21 mouse cellular contexts compared by ENCODE assay signal in genomic region chr2:53100093-53100492, GRCm38 (mm10).
A peak's percentile ranks its signal among the peaks of the same experiment; 100 is the strongest.
DNase-seq lines count a peak whose midpoint lies in the region; ATAC-seq and TF ChIP-seq lines count a peak whose summit lies in the region.
"Had no signal": no experiment of that assay in that cellular context is flagged by ENCODE, and none has a peak within 500 bp of the region (broad histone marks: within the 10 kb centered on the region; RNA-seq: fewer than 3 reads in every experiment).

No protein-coding gene starts in this region.

- H3K4me2 ChIP-seq in forebrain, embryonic 13.5 days: no peak overlapping the region
- H3K4me2 ChIP-seq in forebrain, embryonic 11.5 days (ENCODE audit: low read depth, low read length, severe bottlenecking): no peak overlapping the region
- no peak overlapping the region for H3K4me2 ChIP-seq in kidney, embryonic 15.5 days
- no peak overlapping the region for H3K4me2 ChIP-seq in midbrain, embryonic 16.5 days (ENCODE audit: low read length)
- H3K4me2 ChIP-seq in midbrain, embryonic 11.5 days: no peak overlapping the region
- H3K4me2 ChIP-seq in forebrain, postnatal 0 days (ENCODE audit: low read depth): no peak overlapping the region
- H3K4me2 ChIP-seq: embryonic facial prominence, embryonic 13.5 days; midbrain, embryonic 13.5 days had no signal

- H3K4me3 ChIP-seq in forebrain, embryonic 13.5 days: no peak overlapping the region
- no peak overlapping the region for H3K4me3 ChIP-seq in forebrain, embryonic 11.5 days (ENCODE audit: low read depth, low read length)
- no peak overlapping the region for H3K4me3 ChIP-seq in kidney, embryonic 15.5 days (replicated peaks)
- H3K4me3 ChIP-seq in midbrain, embryonic 16.5 days (ENCODE audit: low read depth, low read length): no peak overlapping the region
- no peak overlapping the region for H3K4me3 ChIP-seq in midbrain, embryonic 11.5 days (ENCODE audit: low read depth, low read length)
- no peak overlapping the region for H3K4me3 ChIP-seq in forebrain, postnatal 0 days (ENCODE audit: low read depth, low read length)
- H3K4me3 ChIP-seq: embryonic facial prominence, embryonic 13.5 days; heart, adult 2 months; midbrain, embryonic 13.5 days; myocyte had no signal

- no peaks in the 10 kb centered on the region for H3K9me3 ChIP-seq in forebrain, embryonic 13.5 days (replicated peaks)
- no peaks in the 10 kb centered on the region for H3K9me3 ChIP-seq in forebrain, embryonic 11.5 days (ENCODE audit: control insufficient read depth, low read length)
- H3K9me3 ChIP-seq in kidney, embryonic 15.5 days (replicated peaks): no peaks in the 10 kb centered on the region
- no peaks in the 10 kb centered on the region for H3K9me3 ChIP-seq in midbrain, embryonic 16.5 days (replicated peaks; ENCODE audit: control insufficient read depth, low read length, poor library complexity, severe bottlenecking)
- H3K9me3 ChIP-seq in midbrain, embryonic 11.5 days (ENCODE audit: control insufficient read depth, low read length): no peaks in the 10 kb centered on the region
- no peaks in the 10 kb centered on the region for H3K9me3 ChIP-seq in forebrain, postnatal 0 days (ENCODE audit: low read length)
- H3K9me3 ChIP-seq: embryonic facial prominence, embryonic 13.5 days; midbrain, embryonic 13.5 days had no signal

- 53% methylated on average over 2 of the region's 2 CpGs for WGBS in forebrain, embryonic 13.5 days
- WGBS in forebrain, embryonic 11.5 days: 61% methylated on average over 2 of the region's 2 CpGs
- 21% methylated on average over 2 of the region's 2 CpGs for WGBS in kidney, embryonic 15.5 days
- 46% methylated on average over 2 of the region's 2 CpGs for WGBS in midbrain, embryonic 16.5 days
- 74% methylated on average over 2 of the region's 2 CpGs for WGBS in midbrain, embryonic 11.5 days
- WGBS in forebrain, postnatal 0 days: 16% methylated on average over 2 of the region's 2 CpGs

- TF ChIP-seq CTCF in forebrain, postnatal 0 days (IDR thresholded peaks at IDR 0.05; ENCODE audit: low read depth): peak; percentile 33

- H3K27ac ChIP-seq in forebrain, embryonic 13.5 days: no peak overlapping the region
- no peak overlapping the region for H3K27ac ChIP-seq in forebrain, embryonic 11.5 days (ENCODE audit: low read depth, low read length)
- no peak overlapping the region for H3K27ac ChIP-seq in kidney, embryonic 15.5 days
- H3K27ac ChIP-seq in midbrain, embryonic 16.5 days (ENCODE audit: low read length): no peak overlapping the region
- no peak overlapping the region for H3K27ac ChIP-seq in midbrain, embryonic 11.5 days (ENCODE audit: low read depth, low read length)
- H3K27ac ChIP-seq in forebrain, postnatal 0 days (ENCODE audit: low read depth, low read length): no peak overlapping the region
- H3K27ac ChIP-seq: embryonic facial prominence, embryonic 13.5 days; heart, adult 2 months; liver, embryonic 14.5 days; midbrain, embryonic 13.5 days had no signal

- no peak for DNase-seq in forebrain, embryonic 11.5 days (ENCODE audit: low spot score)
- DNase-seq in kidney, postnatal 25 days: no peak
- DNase-seq in midbrain, embryonic 11.5 days (ENCODE audit: low spot score, missing footprints): no peak
- peak; percentile 39 for DNase-seq in forebrain, postnatal 0 days
- DNase-seq: adrenal gland, postnatal 14 days; cerebellum, adult 11 months; gastrocnemius, postnatal 25 days; heart, adult 2 months; heart, postnatal 4 days; layer of hippocampus, postnatal 36 days; retina, postnatal 1 day; thymus, postnatal 25 days had no signal

- peaks cover 41% of the 10 kb centered on the region for H3K36me3 ChIP-seq in forebrain, embryonic 13.5 days (ENCODE audit: poor library complexity, severe bottlenecking)
- H3K36me3 ChIP-seq in forebrain, embryonic 11.5 days (ENCODE audit: control insufficient read depth, insufficient read depth, low read length): peaks cover 2% of the 10 kb centered on the region; the same call in 1 of the 2 replicates
- peaks cover 48% of the 10 kb centered on the region for H3K36me3 ChIP-seq in kidney, embryonic 15.5 days
- H3K36me3 ChIP-seq in midbrain, embryonic 16.5 days (ENCODE audit: control insufficient read depth, insufficient read depth, low read length): peaks cover 3% of the 10 kb centered on the region; the same call in 1 of the 2 replicates
- H3K36me3 ChIP-seq in midbrain, embryonic 11.5 days (ENCODE audit: control insufficient read depth, insufficient read depth, low read length): peaks cover 2% of the 10 kb centered on the region; the same call in 1 of the 2 replicates
- peaks cover 25% of the 10 kb centered on the region for H3K36me3 ChIP-seq in forebrain, postnatal 0 days (ENCODE audit: insufficient read depth)

- peaks cover 7% of the 10 kb centered on the region; the same call in 1 of the 2 replicates for H3K4me1 ChIP-seq in forebrain, embryonic 13.5 days
- H3K4me1 ChIP-seq in forebrain, embryonic 11.5 days (replicated peaks; ENCODE audit: control insufficient read depth, insufficient read depth, low read length): no peaks in the 10 kb centered on the region
- H3K4me1 ChIP-seq in kidney, embryonic 15.5 days: no peaks in the 10 kb centered on the region
- no peaks in the 10 kb centered on the region for H3K4me1 ChIP-seq in midbrain, embryonic 16.5 days (ENCODE audit: control insufficient read depth, insufficient read depth, low read length)
- H3K4me1 ChIP-seq in midbrain, embryonic 11.5 days (ENCODE audit: control insufficient read depth, insufficient read depth, low read length): no peaks in the 10 kb centered on the region
- H3K4me1 ChIP-seq in forebrain, postnatal 0 days (ENCODE audit: insufficient read depth): no peaks in the 10 kb centered on the region
- H3K4me1 ChIP-seq: midbrain, embryonic 13.5 days had no signal

- H3K27me3 ChIP-seq in forebrain, embryonic 13.5 days: no peaks in the 10 kb centered on the region
- H3K27me3 ChIP-seq in forebrain, embryonic 11.5 days (ENCODE audit: control insufficient read depth, insufficient read depth, low read length): no peaks in the 10 kb centered on the region
- no peaks in the 10 kb centered on the region for H3K27me3 ChIP-seq in kidney, embryonic 15.5 days
- no peaks in the 10 kb centered on the region for H3K27me3 ChIP-seq in midbrain, embryonic 16.5 days (ENCODE audit: control insufficient read depth, insufficient read depth, low read depth, low read length)
- H3K27me3 ChIP-seq in midbrain, embryonic 11.5 days (ENCODE audit: control insufficient read depth, insufficient read depth, low read length): no peaks in the 10 kb centered on the region
- no peaks in the 10 kb centered on the region for H3K27me3 ChIP-seq in forebrain, postnatal 0 days (ENCODE audit: insufficient read depth, low read length)
- H3K27me3 ChIP-seq: embryonic facial prominence, embryonic 13.5 days; midbrain, embryonic 13.5 days had no signal

- ATAC-seq in forebrain, embryonic 13.5 days: peak; percentile 58
- ATAC-seq in forebrain, embryonic 11.5 days (replicated peaks; ENCODE audit: low FRiP score): no peak
- ATAC-seq in kidney, embryonic 15.5 days (replicated peaks; ENCODE audit: low FRiP score): 0 out of 2 replicates have a peak, but pooled peaks have one; percentile 43
- 0 out of 2 replicates have a peak, but pooled peaks have one; percentile 32 for ATAC-seq in midbrain, embryonic 16.5 days
- ATAC-seq in midbrain, embryonic 11.5 days (ENCODE audit: low FRiP score): no peak
- ATAC-seq in forebrain, postnatal 0 days: peak; percentile 68; the same call in 1 of the 2 replicates
- ATAC-seq: activated CD4-positive, CD25-positive, alpha-beta regulatory T cell, adult 4 months; CD4-positive, CD25-positive, alpha-beta regulatory T cell, adult 4 months; midbrain, embryonic 13.5 days had no signal

- H3K9ac ChIP-seq in forebrain, embryonic 13.5 days: no peak overlapping the region
- H3K9ac ChIP-seq in forebrain, embryonic 11.5 days (ENCODE audit: low read length): no peak overlapping the region
- no peak overlapping the region for H3K9ac ChIP-seq in kidney, embryonic 15.5 days
- no peak overlapping the region for H3K9ac ChIP-seq in midbrain, embryonic 16.5 days (ENCODE audit: low read depth, low read length)
- no peak overlapping the region for H3K9ac ChIP-seq in midbrain, embryonic 11.5 days (ENCODE audit: low read length)
- H3K9ac ChIP-seq in forebrain, postnatal 0 days: no peak overlapping the region
- H3K9ac ChIP-seq: embryonic facial prominence, embryonic 13.5 days; liver, embryonic 14.5 days; midbrain, embryonic 13.5 days had no signal

Comparison
In these comparisons a context has a peak if more than half of its experiments do, and no peak if none do; other contexts are left out.
1. ATAC-seq: peak in forebrain, embryonic 13.5 days (single experiment), kidney, embryonic 15.5 days (single experiment), midbrain, embryonic 16.5 days (single experiment) and forebrain, postnatal 0 days (single experiment); none in forebrain, embryonic 11.5 days (single experiment) and midbrain, embryonic 11.5 days (single experiment).